Mouse (Mus musculus): ENCODE data around the gene Ncor1. TPM values are rescaled to one million over a fixed set of nuclear protein-coding genes. Genes with fewer than 3 reads are reported as not detected.

The Ncor1 gene
- polyA plus RNA-seq (2015; fragmentation: Nextera tagmentation; extraction: Ambion mirVana), result 120 and 170 TPM in 2 replicates

- Histone ChIP-seq H3K9me3 (replicated peaks) (no peaks in the 10 kb centered on the region), H3K4me2 (peak within 1 kb of the TSS; percentile 90), H3K4me3 (peak within 1 kb of the TSS; percentile 93), H3K27me3 (no peaks in the 10 kb centered on the region), H3K36me3 (ENCODE audit: poor library complexity, severe bottlenecking) (no peaks in the 10 kb centered on the region), H3K4me1 (peaks cover 23% of the 10 kb centered on the region), H3K27ac (peak within 1 kb of the TSS; percentile 98), H3K9ac (peak within 1 kb of the TSS; percentile 98)
- WGBS, result under 1% methylated on average over 33 of the region's 33 CpGs
- peak; percentile 52 for ATAC-seq
Measured at GRCm38 (mm10) chr11:62458276-62458724, at the start of gene Ncor1, which contains the start of gene Pigl. TSS of gene Ncor1 (minus strand) at chr11:62458541. TSS of gene Pigl (plus strand) at chr11:62458460.

GRCm38 (mm10) chr11:62507683-62508082 lies 49.3 kb upstream of the Ncor1 start:
- Histone ChIP-seq H3K9me3 (replicated peaks) (no peaks in the 10 kb centered on the region), H3K27ac (no peak overlapping the region), H3K4me2 (no peak overlapping the region), H3K27me3 (no peaks in the 10 kb centered on the region), H3K36me3 (ENCODE audit: poor library complexity, severe bottlenecking) (no peaks in the 10 kb centered on the region; the same call in 1 of the 2 replicates), H3K4me3 (no peak overlapping the region), H3K4me1 (no peaks in the 10 kb centered on the region; the same call in 1 of the 2 replicates), H3K9ac (no peak overlapping the region)
- WGBS, result 92% methylated on average over 4 of the region's 4 CpGs
- no peak for ATAC-seq

GRCm38 (mm10) chr11:62500529-62500928 lies 42.2 kb upstream of the Ncor1 start:
- no peaks in the 10 kb centered on the region for H3K4me1 ChIP-seq

DNA sequence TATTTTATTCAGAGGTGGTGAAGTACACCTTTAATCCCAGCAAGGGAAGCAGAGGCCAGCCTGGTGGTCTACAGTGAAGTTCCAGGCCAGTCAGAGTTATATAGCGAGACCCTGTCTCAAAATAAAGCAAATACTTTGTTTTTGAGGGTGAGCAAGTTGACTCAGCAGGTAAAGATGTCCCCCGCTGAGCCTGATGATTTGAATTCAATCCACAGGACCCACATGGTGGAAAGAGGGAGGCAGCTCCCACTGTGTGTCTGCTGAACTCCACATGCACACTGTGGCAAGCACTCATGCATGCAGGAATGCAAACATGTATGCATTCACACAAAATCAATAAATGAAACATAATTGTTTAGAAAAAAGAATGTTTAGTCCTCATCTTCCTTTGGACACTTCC lies 40.5 kb upstream of the Ncor1 start:
- no peak for ATAC-seq
- no peak overlapping the region for H3K4me2 ChIP-seq
- WGBS, result 79% methylated on average over 2 of the region's 2 CpGs
- H3K4me1 ChIP-seq, result peaks cover 8% of the 10 kb centered on the region
- H3K9ac ChIP-seq, result no peak overlapping the region
- H3K36me3 ChIP-seq (ENCODE audit: poor library complexity, severe bottlenecking), result no peaks in the 10 kb centered on the region
- no peaks in the 10 kb centered on the region for H3K9me3 ChIP-seq (replicated peaks)
- H3K27me3 ChIP-seq, result no peaks in the 10 kb centered on the region
- H3K27ac ChIP-seq, result no peak overlapping the region
- no peak overlapping the region for H3K4me3 ChIP-seq

More at GRCm38 (mm10) chr11:62500529-62500928, 42.2 kb upstream of the Ncor1 start:
- no peaks in the 10 kb centered on the region; the same call in 1 of the 2 replicates for H3K36me3 ChIP-seq (ENCODE audit: poor library complexity, severe bottlenecking)
- no peak overlapping the region for H3K27ac ChIP-seq
- WGBS, result 78% methylated on average over 2 of the region's 2 CpGs
- no peaks in the 10 kb centered on the region for H3K9me3 ChIP-seq (replicated peaks)
- ATAC-seq, result no peak
- no peaks in the 10 kb centered on the region for H3K27me3 ChIP-seq
- no peak overlapping the region for H3K9ac ChIP-seq
- H3K4me2 ChIP-seq, result no peak overlapping the region
- H3K4me3 ChIP-seq, result no peak overlapping the region

DNA sequence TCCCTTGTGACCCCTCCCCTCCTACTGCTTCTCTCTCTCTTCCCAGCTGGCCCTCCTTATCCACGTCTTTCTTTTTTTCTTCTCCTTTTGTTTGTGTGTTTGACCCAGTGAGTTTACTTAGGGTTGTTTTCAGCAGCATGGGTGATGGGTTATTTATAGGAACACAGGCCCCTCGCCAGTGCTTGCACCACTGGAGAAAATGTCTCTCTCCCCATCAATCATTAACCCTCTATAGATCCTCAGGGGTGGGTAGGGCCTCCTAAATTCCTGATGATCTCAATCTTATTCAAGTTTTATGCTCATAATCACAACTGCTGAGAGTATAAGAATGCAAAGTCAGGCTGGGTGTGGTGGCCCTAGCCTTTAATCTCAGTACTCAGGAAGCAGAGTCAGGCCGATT lies 38.8 kb upstream of the Ncor1 start:
- Histone ChIP-seq H3K4me1 (peaks cover 8% of the 10 kb centered on the region), H3K36me3 (ENCODE audit: poor library complexity, severe bottlenecking) (no peaks in the 10 kb centered on the region), H3K4me2 (no peak overlapping the region), H3K27me3 (no peaks in the 10 kb centered on the region), H3K9ac (no peak overlapping the region), H3K4me3 (no peak overlapping the region), H3K27ac (no peak overlapping the region), H3K9me3 (replicated peaks) (no peaks in the 10 kb centered on the region)
- ATAC-seq, result no peak
- WGBS, result 57% methylated on average over 3 of the region's 3 CpGs

GRCm38 (mm10) chr11:62496151-62496715 lies 37.9 kb upstream of the Ncor1 start:
- Histone ChIP-seq H3K4me3 (no peak overlapping the region), H3K4me1 (peaks cover 8% of the 10 kb centered on the region), H3K4me2 (no peak overlapping the region), H3K9me3 (replicated peaks) (no peaks in the 10 kb centered on the region), H3K27me3 (no peaks in the 10 kb centered on the region), H3K27ac (no peak overlapping the region), H3K9ac (no peak overlapping the region), H3K36me3 (ENCODE audit: poor library complexity, severe bottlenecking) (no peaks in the 10 kb centered on the region)
- 65% methylated on average over 5 of the region's 5 CpGs for WGBS
- ATAC-seq, result no peak

DNA sequence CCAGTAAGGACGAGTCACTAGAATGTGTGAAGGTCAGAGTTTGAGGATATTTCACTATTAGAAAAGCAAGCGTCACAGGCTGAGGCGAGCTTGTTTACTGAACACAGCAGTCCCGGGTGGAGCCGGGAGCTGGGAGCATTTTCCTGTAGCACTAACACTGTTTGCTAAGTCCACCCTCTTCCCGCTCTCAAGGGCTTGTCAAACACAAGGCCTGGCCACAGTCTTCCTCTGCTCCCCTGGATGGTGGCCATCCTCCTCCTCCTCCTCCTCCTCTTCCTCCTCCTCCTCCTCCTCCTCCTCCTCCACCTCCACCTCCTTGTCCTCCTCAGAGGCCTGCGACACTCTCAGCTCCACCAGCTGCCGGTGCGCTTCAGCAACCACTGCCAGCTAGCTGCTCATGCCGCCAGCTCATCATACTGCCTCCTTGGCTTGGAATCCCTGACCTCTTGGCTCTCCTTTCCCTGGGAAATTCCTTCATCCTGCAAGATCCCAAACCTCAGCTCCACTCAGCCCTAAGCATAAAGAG lies 37.0 kb upstream of the Ncor1 start:
- Histone ChIP-seq H3K4me1 (peaks cover 8% of the 10 kb centered on the region), H3K4me2 (no peak overlapping the region), H3K9ac (no peak overlapping the region), H3K36me3 (ENCODE audit: poor library complexity, severe bottlenecking) (no peaks in the 10 kb centered on the region), H3K27me3 (no peaks in the 10 kb centered on the region), H3K4me3 (no peak overlapping the region), H3K27ac (no peak overlapping the region), H3K9me3 (replicated peaks) (no peaks in the 10 kb centered on the region)
- 37% methylated on average over 9 of the region's 10 CpGs for WGBS
- ATAC-seq, result no peak

DNA sequence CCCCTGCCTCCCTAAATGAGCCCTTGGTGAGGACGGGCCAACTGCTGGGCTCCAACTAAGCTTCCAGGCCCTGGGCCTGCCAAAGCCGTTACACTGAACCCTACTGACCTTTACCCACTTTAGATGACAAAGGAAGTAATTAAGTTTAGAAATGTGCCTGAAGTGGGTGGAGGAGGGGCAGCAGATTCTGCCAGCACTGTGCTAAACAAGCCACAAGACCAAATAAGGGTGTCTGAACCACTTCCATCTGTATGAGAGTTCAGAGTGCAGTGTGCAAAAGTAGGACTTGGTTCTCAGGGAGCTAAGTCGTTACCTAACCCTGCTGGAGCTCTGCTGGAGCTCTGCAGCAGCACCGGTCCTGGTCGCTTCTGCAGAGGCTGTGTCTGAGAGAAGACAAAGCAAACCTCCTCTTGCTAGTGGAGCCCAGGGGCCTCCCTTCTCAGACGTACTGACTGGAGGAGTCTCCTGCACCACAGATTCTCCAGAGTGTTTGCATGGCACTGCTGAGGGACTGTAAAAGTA lies 36.5 kb upstream of the Ncor1 start:
- Histone ChIP-seq H3K27me3 (no peaks in the 10 kb centered on the region), H3K36me3 (ENCODE audit: poor library complexity, severe bottlenecking) (no peaks in the 10 kb centered on the region), H3K9me3 (replicated peaks) (no peaks in the 10 kb centered on the region), H3K4me1 (peaks cover 8% of the 10 kb centered on the region), H3K9ac (0 out of 2 replicates have a peak overlapping the region, but pooled peaks have one; percentile 6), H3K27ac (no peak overlapping the region), H3K4me3 (no peak overlapping the region), H3K4me2 (no peak overlapping the region)
- ATAC-seq, result no peak
- WGBS, result 4% methylated on average over 6 of the region's 6 CpGs

DNA sequence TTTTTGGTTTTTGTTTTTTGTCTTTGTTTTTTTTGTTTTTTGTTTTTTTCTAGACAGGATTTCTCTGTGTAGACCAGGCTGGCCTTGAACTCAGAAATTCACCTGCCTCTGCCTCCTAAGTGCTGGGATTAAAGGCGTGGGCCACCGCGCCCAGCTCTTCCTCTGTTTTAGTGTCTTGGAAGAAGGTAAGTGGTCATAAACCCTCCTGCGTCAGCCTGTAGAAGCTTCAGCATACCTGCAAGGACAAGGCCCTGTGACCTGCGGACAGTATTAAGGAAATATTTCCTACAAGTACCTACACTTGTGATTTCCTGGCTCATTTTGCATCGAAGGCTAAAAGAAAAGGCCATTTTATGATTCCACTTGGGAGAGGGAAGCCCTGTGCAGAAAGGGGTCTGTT lies 35.4 kb upstream of the Ncor1 start:
- Histone ChIP-seq H3K9me3 (replicated peaks) (no peaks in the 10 kb centered on the region), H3K4me2 (no peak overlapping the region), H3K27ac (no peak overlapping the region), H3K9ac (no peak overlapping the region), H3K36me3 (ENCODE audit: poor library complexity, severe bottlenecking) (no peaks in the 10 kb centered on the region), H3K4me3 (no peak overlapping the region), H3K27me3 (no peaks in the 10 kb centered on the region), H3K4me1 (peaks cover 8% of the 10 kb centered on the region)
- ATAC-seq, result no peak
- 97% methylated on average over 6 of the region's 6 CpGs for WGBS

GRCm38 (mm10) chr11:62487540-62488350 lies 29.4 kb upstream of the Ncor1 start:
- 95% methylated on average over 10 of the region's 10 CpGs for WGBS
- H3K36me3 ChIP-seq (ENCODE audit: poor library complexity, severe bottlenecking), result no peaks in the 10 kb centered on the region
- no peak for ATAC-seq
- H3K9me3 ChIP-seq (replicated peaks), result no peaks in the 10 kb centered on the region
- no peaks in the 10 kb centered on the region for H3K4me1 ChIP-seq
- no peak overlapping the region for H3K27ac ChIP-seq
- H3K4me2 ChIP-seq, result no peak overlapping the region
- no peak overlapping the region for H3K4me3 ChIP-seq
- no peaks in the 10 kb centered on the region for H3K27me3 ChIP-seq
- no peak overlapping the region for H3K9ac ChIP-seq

DNA sequence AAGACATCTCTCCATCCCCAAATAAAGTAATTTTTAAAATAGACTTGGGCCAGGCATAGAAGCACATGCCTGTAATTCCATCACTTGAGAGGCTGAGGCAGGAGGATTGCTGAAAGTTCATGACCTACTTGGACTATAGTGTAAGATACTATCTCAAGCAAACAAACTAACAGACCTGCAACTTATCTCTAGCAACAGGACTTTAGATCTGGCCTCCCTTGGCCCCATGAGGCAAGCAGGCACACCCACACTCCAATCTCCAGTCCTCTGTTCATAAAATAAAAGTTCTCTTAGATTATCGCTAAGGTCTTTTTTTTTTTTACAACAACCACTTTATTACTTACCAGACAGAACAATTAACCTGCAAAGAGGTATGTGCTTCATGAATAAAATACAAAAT lies 28.6 kb upstream of the Ncor1 start:
- H3K36me3 ChIP-seq (ENCODE audit: poor library complexity, severe bottlenecking), result no peaks in the 10 kb centered on the region
- H3K27me3 ChIP-seq, result no peaks in the 10 kb centered on the region
- no peaks in the 10 kb centered on the region for H3K4me1 ChIP-seq
- H3K9ac ChIP-seq, result no peak overlapping the region
- H3K9me3 ChIP-seq (replicated peaks), result no peaks in the 10 kb centered on the region
- no peak overlapping the region for H3K4me3 ChIP-seq
- ATAC-seq, result no peak
- 98% methylated on average over 1 of the region's 1 CpGs for WGBS
- H3K27ac ChIP-seq, result no peak overlapping the region
- H3K4me2 ChIP-seq, result no peak overlapping the region

GRCm38 (mm10) chr11:62479581-62479980 lies 21.2 kb upstream of the Ncor1 start:
- no peak for ATAC-seq
- Histone ChIP-seq H3K9me3 (replicated peaks) (no peaks in the 10 kb centered on the region), H3K4me3 (no peak overlapping the region), H3K36me3 (ENCODE audit: poor library complexity, severe bottlenecking) (no peaks in the 10 kb centered on the region), H3K9ac (no peak overlapping the region), H3K27me3 (no peaks in the 10 kb centered on the region), H3K4me2 (no peak overlapping the region), H3K27ac (no peak overlapping the region), H3K4me1 (no peaks in the 10 kb centered on the region)
- 88% methylated on average over 5 of the region's 5 CpGs for WGBS
